Mouse (Mus musculus) heart, postnatal 0 days (tissue): Measurements from ENCODE around the gene Pakap.

Experiments used
- CTCF ChIP-seq: IDR thresholded peaks from 2 replicates; pipeline ENCODE4 v1.5.1; 2016; ENCODE audit warnings: antibody characterized with exemption, control low read depth, low read depth
- EP300 ChIP-seq: IDR thresholded peaks from 2 replicates; pipeline ENCODE4 v1.6.1; 2016; ENCODE audit warnings: antibody characterized with exemption, low read depth

DNA sequence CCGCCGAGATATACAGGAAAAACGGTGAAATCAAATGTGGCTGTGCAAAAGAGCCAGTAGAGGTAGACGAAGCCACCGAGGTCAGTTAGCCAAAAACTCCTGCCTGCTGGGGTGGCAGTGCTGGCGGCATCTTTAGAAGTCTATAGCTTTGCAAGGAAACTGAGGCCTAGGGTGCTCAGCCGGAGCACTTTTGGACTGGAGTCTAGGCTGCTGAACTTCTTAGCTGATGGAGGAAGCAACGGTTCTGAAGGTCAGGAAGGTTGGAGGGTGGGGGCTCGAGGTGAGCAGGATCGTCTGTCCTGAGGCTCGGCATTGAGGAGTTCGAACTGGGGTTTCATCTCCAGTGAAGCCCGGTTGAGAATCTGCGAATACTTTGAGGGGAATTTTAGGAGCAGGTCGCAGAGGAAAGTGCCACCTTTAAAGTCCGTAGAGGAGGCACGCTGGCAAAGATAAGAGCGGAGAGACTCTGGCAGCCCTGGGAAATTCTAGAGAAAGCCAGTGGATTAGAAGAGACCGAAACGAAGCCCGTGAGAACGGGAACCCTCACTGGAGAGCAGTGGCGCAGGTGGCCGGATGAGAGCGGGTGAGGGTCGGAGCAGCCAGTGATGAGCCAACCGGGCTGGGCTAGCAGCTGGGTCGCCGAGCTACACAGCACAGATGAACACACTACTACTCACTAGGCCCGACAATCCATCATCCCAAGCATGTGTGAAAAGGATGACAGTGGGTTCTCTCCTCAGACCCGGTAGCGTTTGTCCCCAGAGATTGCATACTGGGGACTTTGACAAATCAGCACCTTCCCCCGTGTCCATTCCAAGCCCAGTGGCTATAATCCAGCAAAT, 214.8 kb downstream of the Pakap start:
- no peak for TF ChIP-seq CTCF
- no peak for TF ChIP-seq EP300
